Mouse (Mus musculus): ENCODE results near the gene Tmco4.

GRCm38 (mm10) chr4:139101546-139101945 lies 128.9 kb downstream of the Tmco4 start:
- no peak for TF ChIP-seq TAL1 (IDR thresholded peaks at IDR 0.05; ENCODE audit: low read length)
- TF ChIP-seq GATA1 (IDR thresholded peaks at IDR 0.05; ENCODE audit: low read length), result no peak

Measured in erythroblast, embryonic 14.5 days (primary cell).